Mouse (Mus musculus) T-helper 2 cell (primary cell): ENCODE measurements around the gene Syn3.

Experiments used
- in situ Hi-C: fragments of 300-600 bp; cut with MboI, MseI; formaldehyde crosslinking; loops from one replicate; pipeline ENCODE4 v1.15.1; 2025; ENCODE audit warnings: high pct_unique_total_duplicates

The Syn3 gene

GRCm38 (mm10) chr10:86498673-86499391 is at the start of gene Syn3:
Syn3 (minus strand) TSS chr10:86498896.
- in situ Hi-C loops: no loop called here

- in situ Hi-C loops: loop anchor here (10.0 kb wide), 1 partner anchor 702 kb away; the partner anchor contains the start of gene Pwp1
Observed at GRCm38 (mm10) chr10:86526357-86526874, 27.7 kb upstream of the Syn3 start.

GRCm38 (mm10) chr10:86513801-86514200 is 15.1 kb upstream of the Syn3 start:
- in situ Hi-C loops: no loop called here

DNA sequence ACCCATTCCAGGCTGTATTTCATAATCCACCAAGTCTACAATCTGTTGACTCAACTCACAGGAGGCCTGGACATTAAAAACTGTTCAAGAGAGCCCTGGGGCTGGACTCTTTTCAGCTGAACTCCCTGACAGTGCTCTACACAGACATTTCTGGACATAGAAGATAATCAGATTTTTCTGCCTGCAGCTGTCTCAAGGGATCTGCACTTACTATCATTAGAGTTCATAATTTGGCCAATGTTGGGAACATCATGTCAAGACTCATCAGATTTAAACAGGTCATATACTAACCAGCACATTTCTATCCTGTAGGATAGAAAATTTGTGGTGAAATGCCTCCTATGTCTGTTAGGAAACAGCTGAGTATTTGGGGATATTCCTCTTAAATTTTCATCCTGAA is 12.2 kb upstream of the Syn3 start:
- in situ Hi-C loops: no loop called here

GRCm38 (mm10) chr10:86502063-86502462 is 3.4 kb upstream of the Syn3 start:
- in situ Hi-C loops: no loop called here

- in situ Hi-C loops: no loop called here
Observed at GRCm38 (mm10) chr10:86498051-86498672, 534 bp downstream of the Syn3 start.

GRCm38 (mm10) chr10:86495851-86496250 is 2.8 kb downstream of the Syn3 start:
- in situ Hi-C loops: no loop called here

DNA sequence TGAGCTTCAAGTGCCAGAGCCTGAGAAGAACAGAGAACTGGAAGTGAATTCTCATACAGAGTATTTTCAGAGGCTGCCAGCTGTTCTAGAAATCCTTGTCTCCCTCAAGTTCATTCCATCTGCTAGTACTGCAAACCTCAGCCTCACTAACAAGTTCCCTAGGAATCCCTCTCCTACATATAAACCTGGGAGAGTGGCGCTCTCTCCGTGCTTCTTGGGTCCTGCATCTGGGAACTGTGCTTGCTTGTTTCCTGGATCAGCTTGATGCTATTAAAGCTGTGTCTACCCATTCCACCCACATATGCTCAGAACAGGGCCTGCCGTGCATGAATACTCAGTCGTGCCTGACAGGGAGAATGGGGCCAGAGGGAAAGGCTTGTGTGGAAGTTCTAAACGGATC is 5.6 kb downstream of the Syn3 start:
- in situ Hi-C loops: no loop called here

GRCm38 (mm10) chr10:86492089-86492907 is 6.4 kb downstream of the Syn3 start:
- in situ Hi-C loops: no loop called here

GRCm38 (mm10) chr10:86491316-86492088 is 7.2 kb downstream of the Syn3 start:
- in situ Hi-C loops: no loop called here

GRCm38 (mm10) chr10:86488544-86488943 is 10.2 kb downstream of the Syn3 start:
- in situ Hi-C loops: no loop called here

DNA sequence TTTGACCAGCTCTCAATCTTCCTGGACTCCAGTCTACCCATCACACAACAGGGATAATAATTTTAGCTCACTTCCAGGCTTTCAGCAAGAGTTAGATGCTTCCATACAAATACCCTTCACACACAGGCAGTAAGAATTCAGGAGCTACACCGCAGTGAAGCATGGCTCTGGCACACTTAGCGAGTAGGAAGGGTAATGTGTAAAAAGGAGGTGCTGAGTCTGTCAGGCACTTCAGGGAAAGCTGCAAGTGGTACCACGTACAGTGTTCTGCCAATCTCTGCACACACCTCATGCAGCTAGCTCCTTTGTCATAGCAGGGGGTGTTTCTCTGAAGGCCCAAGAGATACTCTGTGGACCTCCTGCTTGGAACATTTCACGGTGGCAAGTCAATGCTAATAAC is 12.7 kb downstream of the Syn3 start:
- in situ Hi-C loops: no loop called here

- in situ Hi-C loops: no loop called here
Observed at GRCm38 (mm10) chr10:86483968-86484367, 14.7 kb downstream of the Syn3 start.

GRCm38 (mm10) chr10:86482496-86482895 is 16.2 kb downstream of the Syn3 start:
- in situ Hi-C loops: no loop called here

GRCm38 (mm10) chr10:86480711-86481110 is 18.0 kb downstream of the Syn3 start:
- in situ Hi-C loops: no loop called here

DNA sequence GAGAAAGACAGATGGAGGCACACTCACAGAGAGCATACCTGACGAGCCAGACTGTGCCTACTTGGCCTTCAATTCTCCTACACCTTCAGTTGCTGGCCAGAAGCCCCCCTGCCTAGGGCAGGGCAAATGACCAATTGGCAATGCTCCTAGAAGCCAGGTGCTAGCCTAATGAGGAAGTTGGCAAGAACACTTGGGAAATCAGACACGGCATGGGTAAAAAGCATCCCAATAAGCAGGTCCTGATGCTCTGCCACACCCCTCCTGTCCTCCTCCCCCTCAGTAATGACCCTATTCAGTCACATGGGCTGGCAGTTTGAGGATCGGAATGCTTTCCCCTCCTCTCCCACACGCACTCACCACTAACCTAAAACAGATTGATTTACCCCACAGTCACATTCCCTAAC is 19.0 kb downstream of the Syn3 start:
- in situ Hi-C loops: no loop called here

DNA sequence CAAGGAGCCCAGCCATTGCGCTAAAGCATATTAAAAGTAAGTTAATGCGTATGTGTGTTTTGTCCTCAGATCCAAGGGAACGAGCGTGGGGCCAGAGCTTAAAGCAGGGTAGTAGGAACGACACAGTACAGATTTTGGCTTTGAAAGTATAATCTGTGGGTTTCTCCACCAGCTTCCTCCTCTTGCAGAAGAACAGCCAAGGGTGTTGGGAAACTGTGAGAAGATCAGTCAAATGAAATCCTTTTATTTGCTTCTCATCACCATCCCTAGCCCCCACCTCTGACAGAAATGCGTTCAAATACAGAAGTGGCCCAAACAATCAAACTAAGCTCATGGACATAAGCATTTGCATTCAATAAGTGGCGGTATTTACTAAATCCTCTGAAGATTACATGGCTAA is 22.0 kb downstream of the Syn3 start:
- in situ Hi-C loops: no loop called here

GRCm38 (mm10) chr10:86475270-86475669 is 23.4 kb downstream of the Syn3 start:
- in situ Hi-C loops: no loop called here

GRCm38 (mm10) chr10:86474176-86475154 is 24.2 kb downstream of the Syn3 start:
- in situ Hi-C loops: no loop called here

GRCm38 (mm10) chr10:86473637-86474154 is 25.0 kb downstream of the Syn3 start:
- in situ Hi-C loops: no loop called here
